Mouse (Mus musculus): ENCODE measurements around the gene Slc35e3. TPM values are rescaled to one million over a fixed set of nuclear protein-coding genes. Genes with fewer than 3 reads are reported as not detected.

Slc35e3 gene
- total RNA-seq, 2 experiments from 2014 or later, result 15.1 to 15.6 TPM

DNA sequence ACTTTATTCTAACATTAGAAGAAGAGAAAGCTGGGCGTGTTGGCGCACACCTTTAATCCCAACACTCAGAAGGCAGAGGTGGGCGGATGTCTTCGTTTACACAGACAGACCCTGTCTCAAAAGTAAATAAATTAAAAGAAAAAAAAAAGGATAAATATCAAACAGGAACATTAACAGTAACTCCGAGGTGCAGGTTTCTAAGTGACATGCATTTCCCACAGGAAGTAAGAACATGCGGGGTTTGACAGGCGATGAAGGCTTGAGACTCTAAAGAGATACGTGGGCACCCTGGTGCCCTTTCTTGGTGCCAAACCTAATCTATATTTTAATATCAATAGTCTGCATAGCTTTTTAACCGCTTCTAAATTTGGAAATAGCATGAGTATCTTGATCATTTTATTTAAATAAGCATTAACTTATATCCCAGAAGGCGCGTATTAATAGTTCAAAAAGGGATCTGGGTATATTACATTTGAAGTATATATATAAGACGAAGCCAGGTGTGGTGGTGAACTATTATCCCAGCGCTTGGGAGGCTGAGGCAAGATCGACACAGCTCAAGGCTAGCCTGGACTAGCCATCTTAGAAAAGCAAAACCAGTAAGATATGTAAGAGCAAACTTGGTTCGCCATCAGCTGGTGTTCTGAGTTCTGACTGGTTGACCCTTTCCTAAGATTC is 60.9 kb downstream of the Slc35e3 start:
- DNase-seq, result no peak

DNA sequence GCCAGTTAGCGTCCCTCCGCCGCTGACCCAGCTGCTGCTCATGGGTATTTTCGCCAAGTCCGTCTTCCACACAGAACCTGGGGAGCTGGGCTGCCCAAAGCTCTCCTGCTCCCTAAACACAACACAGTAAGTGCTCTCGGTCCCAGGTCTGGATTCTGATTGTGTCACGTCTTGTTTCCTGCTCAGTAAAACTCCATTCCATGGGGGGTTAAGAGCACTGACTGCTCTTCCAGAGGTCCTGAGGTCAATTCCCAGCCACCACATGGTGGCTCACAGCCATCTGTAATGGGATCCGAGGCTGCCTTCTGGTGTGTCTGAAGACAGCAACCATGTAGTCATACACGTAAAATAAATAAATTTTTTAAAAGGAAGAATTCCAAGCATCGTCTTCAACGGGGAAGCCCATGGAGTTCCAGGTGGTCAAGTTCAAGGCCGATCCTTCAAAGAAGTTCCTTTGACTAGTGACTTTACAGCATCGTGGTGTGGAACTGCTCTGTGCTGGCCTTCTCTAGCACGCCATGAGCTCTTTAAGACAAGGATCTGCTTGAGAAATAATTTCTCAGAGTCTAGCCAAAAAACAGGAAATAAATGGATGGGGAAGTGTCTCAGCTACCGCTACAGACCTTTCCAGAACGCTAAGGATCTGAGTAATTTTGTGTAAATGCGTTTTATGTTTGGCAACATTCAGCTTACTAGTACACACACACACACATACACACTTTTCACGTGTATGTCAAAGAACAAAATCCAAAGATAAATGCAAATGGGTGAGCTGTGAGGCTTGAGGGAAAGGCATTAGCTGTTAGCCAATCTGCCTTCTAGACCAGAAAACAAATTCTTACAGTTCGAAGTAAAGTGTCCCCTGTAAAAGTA is 61.6 kb downstream of the Slc35e3 start:
- DNase-seq, result no peak

DNA sequence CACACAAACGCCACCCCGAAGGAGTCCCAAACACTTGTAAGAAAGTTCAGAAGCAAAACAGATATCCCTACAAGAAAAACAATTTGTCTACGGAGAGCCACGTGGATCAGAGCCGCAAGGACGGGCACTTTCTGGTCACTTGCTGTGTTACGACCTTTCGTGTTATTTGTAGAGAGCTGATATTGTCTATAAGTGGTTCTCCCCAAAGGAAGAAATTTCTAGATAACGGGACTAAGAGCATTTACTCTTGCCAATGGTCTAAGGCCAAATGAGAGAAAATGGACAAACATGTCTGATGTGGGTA is 62.5 kb downstream of the Slc35e3 start:
- no peak for DNase-seq

Other genes starting within 250 kb of the Slc35e3 start
- 10 to 100 TPM; 25.3 to 34.9 TPM for gene Cpm, start 116.9 kb downstream of the Slc35e3 start, total RNA-seq (2021)
- 10 to 100 TPM; 54.9 to 56.8 TPM for gene Mdm2, start 35.6 kb downstream of the Slc35e3 start, total RNA-seq (2021)
- 10 to 100 TPM; 15.0 to 15.4 TPM for gene Nup107, start 46.3 kb upstream of the Slc35e3 start, total RNA-seq (2021)
- 100 to 1,000 TPM; 138 to 145 TPM for gene Rap1b, start 99.7 kb upstream of the Slc35e3 start, total RNA-seq (2021)